Mouse (Mus musculus) embryo, embryonic 11 days (tissue): Measurements from ENCODE around the gene Pygo2.
"Not testable (repeated sequence)": the region's sequence is repeated elsewhere in the genome, so short reads cannot be mapped to it uniquely, and the experiment has no call there.

Experiments used
- DNase-seq: peaks from one replicate; pipeline ENCODE4 v3.0.0-alpha.2; 2015

The Pygo2 gene

DNA sequence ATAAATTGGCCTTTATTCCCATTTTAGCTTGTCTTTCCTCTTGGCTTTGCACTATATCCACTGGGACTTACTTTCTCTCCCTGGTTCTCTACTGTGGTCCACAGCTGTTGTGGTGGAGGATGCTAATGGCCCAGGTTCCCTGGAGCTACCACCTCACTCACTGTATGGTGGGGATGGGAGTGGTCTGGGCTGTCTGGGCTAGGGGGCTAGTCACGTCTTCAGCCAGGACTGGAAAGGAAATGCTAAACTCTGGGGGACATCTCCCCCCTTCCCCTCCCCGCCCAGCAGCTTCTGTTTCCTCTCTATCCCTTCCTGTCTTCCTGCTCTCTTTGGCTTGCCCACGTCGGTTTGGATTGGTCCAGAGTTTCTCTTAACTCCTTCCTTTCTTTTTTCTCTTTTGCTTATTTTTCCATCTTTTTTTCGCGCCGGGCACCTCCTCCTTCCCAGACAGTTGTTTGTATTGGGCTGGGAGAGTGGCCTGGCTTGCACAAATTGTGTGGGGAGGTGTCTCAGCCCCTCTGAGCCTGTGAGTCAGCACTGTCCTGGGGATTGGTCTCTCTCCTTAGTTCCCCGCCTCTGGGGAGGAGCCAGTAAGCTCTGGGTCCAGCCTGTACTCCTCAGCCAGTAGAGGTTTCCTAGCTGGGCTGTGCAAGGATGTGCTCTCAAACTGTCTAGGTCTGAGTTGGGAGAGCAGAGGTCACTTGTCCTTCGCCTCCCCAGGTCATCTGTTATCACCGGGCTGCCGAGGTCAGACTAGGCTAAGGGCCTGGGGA lies 8.8 kb upstream of the Pygo2 start:
- peak; percentile 90 for DNase-seq

DNA sequence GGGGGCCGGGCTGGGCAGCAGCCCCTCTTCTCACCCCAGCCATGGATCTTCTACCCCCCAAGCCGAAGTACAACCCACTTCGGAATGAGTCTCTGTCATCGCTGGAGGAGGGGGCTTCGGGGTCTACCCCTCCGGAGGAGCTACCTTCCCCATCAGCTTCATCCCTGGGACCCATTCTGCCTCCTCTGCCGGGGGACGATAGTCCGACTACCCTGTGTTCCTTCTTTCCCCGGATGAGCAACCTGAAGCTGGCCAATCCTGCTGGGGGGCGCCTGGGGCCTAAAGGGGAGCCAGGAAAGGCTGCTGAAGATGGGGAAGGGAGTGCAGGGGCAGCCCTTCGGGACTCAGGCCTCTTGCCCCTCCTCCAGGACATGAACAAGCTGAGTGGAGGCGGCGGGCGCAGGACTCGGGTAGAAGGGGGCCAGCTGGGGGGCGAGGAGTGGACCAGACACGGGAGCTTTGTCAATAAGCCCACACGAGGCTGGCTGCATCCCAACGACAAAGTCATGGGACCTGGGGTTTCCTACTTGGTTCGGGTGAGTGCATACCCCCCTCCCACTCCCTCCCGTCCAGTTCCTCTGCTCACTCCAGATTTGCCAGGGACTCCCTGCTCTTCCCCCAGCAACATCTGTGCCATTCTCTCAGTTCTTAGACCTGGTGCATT lies 8.1 kb upstream of the Pygo2 start:
- peak; percentile 34 for DNase-seq

DNA sequence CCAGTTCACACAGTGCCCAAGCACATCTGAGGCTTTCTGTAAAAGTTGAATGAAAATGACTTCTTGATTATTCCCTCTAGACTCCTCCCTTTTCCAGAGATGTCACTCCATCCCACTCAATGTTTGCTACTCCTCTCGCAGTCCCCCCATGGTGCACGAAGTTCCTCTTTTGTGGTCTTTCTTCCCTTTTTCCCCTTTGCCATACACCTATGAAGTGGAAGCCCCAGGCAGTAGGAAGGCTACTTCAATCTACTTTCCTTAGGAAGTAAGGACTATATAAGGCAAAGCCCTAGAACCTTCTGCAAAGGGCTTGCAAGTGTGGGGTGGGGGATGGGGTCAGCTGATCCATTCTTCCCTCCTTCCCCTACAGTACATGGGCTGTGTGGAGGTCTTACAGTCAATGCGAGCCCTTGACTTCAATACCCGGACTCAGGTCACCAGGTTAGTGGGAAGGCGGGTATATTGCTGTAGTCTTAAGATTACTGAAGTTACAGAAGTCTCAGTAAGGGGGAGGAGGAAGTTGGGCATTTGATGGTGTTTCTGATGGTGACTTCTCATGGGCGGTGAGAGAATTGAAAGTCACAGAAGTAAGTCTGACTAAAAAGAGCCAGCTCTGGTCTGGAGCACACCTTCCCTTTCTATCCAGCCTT lies 7.3 kb upstream of the Pygo2 start:
- DNase-seq: no peak

DNA sequence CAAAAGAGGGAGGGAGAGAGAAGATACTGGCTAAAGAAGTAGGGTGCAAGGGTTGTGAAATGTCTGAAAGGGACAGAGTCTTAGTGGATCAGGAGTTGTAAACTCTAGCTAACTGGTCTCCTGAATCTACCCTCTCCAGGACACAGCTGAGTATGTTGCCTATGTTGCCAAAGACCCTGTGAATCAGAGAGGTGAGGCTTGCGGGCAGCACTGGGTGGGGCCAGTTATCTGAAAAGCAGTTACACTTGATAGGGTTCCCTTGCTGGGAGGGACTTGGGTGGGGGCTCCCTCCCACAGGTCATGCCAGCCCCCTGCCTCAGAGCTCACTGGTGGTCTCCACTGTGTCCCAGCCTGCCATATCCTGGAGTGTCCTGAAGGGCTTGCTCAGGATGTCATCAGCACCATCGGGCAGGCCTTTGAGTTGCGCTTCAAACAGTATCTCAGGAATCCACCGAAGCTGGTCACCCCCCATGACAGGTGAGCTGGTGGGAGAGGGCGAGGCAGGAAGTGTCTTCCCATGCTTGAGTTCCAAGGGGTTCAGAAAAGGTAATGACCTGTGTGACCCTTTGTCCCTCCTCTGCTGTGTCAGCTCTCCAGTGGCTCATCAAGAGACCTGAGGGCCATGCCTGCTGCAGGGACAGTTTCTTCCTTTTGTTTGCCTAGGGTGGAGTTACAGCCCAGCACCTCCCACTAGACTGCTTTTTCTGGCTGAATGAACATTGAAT lies 5.4 kb upstream of the Pygo2 start:
- DNase-seq: no peak

DNA sequence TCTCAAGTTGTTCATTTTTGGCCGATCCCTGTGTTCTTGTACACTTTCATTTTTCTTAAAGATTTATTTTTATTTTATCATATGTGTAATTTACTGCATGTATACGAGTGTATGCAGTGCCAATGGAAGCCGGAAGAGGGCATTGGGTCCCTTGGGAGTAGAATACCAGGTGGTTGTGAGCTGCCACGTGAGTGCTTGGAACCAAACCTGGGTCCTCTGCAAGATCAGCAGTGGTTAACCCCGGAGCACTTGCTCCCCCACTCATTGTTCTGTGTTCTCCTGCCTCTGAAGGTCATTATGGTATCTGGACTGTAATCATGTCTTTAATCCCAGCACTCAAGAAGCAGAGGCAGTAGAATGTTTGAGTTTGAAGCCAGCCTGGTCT lies 4.9 kb upstream of the Pygo2 start:
- no peak for DNase-seq

DNA sequence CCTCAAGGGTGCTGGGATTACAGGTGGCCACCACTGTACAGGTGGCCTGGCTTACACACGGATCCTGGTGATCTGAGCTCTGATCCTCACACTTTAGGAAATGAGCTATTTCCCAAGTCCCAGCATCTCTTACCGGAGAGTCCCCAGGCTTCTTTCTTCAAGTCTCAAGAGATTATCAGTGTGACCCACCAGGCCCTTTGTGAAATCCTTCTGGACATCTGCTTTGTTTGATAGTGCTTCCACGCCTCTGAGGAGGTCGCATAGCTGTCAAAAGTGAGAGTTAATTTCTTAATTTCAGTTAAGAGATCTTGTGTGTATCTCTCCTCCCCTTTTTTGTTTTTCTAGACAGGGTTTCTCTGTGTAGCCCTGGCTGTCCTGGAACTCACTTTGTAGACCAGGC lies 4.1 kb upstream of the Pygo2 start:
- no peak for DNase-seq

DNA sequence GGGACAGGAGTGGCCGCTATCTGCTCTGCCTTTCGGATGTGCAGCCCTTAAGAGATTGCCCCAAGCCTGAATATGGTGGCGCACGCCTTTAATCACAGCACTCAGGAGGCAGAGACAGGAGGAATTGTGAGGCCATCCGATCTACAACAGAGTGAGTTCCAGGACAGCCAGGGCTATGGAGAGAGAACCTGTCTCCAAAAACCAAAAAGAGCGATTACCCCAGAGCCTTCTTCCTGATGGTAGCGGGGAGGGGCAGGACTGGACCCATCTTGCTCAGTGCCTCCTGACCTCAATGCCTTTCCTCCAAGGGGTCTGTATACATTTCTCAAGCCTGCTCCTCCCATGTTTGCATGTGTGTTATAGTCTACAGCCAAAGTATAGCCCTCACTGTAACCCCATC lies 993 bp upstream of the Pygo2 start:
- not testable (repeated sequence) for DNase-seq

DNA sequence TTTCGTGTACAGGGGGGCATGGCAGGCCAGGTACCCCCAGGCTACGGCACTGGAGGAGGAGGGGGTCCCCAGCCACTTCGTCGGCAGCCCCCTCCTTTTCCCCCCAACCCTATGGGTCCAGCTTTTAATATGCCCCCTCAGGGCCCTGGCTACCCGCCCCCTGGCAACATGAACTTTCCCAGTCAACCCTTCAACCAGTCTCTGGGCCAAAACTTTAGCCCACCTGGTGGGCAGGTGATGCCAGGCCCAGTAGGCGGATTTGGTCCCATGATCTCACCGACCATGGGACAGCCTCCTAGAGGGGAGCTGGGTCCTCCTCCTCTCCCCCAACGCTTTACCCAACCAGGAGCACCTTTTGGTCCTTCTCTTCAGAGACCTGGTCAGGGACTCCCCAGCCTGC lies 2.6 kb downstream of the Pygo2 start:
- no peak for DNase-seq

DNA sequence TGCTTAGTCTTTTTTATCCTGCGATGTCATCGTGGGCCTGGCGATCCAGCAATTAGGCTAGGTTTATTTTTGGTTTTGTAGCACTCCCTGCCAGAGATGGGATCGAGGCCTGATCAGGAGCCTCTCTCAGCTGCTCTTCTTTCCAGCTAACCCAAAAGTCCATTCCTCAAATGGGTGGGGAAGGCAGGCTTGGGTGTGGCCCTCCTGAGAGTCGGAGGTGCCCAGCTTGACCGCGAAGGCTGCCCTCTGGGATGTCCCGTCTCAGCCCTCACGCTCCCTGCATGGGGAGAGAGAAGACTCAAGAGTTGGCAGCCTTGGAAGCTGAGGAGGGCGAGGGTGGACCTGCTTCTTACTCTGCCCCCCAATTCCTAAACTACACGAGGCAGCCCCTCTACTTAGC lies 4.5 kb downstream of the Pygo2 start:
- DNase-seq: no peak

DNA sequence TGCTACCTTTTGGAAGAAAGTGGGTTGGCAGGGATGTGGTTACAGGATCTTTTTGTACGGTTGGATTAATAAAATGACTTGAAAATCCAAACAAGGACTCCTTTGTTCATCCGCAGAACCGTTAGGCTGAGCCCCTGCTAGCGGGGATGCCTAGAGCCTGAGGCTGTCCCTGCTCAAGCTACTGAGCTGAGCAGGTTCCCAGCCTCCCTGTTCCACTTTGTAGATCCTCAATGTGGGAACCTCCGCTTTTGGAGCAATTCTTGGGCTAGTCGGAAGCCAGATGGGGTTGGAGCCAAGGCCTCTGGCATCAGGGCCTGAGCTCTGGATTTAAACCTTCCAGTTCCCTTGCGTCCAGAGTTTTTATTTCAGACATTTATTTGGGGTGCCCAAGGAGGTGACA lies 5.0 kb downstream of the Pygo2 start:
- DNase-seq: no peak

DNA sequence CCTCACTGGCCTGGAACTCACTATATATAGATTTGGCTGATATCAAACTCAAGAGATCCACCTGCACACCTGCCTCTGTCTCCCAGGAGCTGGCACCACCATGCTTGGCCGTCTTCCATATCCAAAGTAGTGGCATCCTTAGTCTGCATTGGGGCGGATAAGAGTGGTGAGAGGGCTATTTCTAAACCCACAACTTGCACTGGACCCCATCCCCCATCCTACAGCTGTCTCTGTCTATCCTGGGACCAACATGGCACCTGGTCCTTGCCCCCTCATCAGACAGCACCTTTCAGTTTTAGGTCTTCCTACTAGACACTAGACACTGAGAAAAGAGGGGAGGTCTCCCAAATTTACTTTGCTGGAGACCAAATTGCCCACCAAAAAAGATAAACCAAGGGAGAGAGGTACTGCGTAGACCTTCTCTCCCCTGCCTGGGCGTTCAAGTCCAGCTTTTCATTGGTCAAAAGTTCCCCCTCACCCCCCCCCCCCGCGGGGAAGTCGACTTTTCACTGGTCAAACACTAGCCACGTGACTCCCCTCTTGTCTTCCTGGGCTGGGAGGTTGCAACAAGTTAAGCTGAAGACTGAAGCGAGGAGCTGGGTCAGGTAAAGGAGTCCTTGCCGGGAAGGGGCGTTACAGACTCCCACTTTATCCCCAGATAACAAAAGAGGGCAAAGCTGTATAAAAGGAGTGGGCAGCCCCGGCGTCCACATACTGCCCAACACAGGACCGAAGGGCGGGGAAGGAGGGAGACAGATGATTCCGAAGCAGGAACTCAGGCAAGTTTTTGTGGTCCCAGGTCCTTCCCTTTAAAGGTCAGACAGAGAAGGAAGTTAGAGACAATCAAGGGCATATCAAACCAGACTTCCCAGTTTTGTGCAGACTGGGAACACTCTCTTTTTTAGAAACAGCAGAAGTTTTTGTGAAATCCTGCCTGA lies 6.4 kb downstream of the Pygo2 start, which contains the start of gene Pbxip1:
Gene Pbxip1 (plus strand): TSS at position 531 of the 938 bp plus-strand sequence.
- DNase-seq: peak; percentile 89

DNA sequence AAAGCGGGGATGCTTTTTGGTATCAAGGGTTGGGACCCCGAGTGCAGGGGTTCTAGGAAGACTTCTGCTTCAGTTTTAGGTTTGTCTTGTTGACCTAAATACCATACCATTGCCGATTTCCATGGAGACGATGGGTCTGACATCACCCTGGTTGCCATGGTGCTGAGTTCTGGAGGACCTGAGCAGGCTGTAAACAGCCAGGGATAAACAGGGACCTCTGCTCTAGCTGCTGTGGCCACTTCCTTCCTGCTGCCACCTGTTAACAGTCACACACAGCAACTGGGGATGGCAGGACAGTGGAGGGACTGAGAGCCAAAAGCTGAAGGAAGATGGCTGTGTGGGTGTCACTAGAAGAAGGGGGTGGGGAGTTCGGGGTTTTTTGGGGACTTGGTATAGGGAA lies 7.3 kb downstream of the Pygo2 start:
- peak; percentile 49 for DNase-seq

DNA sequence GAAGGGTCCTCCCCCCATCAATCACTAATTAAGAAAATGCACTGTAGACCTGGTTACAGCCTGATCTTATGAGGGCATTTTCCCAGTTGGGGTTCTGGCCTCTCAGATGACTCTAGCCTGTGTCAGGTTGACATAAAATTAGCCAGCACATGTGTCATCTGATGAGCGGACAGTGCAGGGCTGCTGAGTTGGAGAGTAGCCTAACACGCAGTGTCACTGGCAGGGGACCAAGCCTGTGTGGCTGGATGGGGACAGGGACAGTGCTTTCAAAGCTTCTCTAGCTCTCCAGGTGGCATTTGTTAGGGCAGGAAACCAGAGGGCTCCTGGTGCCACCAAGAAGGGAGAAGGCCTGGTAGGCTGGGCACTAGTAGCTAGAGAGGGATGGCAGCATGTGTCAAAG lies 10.7 kb downstream of the Pygo2 start:
- no peak for DNase-seq

DNA sequence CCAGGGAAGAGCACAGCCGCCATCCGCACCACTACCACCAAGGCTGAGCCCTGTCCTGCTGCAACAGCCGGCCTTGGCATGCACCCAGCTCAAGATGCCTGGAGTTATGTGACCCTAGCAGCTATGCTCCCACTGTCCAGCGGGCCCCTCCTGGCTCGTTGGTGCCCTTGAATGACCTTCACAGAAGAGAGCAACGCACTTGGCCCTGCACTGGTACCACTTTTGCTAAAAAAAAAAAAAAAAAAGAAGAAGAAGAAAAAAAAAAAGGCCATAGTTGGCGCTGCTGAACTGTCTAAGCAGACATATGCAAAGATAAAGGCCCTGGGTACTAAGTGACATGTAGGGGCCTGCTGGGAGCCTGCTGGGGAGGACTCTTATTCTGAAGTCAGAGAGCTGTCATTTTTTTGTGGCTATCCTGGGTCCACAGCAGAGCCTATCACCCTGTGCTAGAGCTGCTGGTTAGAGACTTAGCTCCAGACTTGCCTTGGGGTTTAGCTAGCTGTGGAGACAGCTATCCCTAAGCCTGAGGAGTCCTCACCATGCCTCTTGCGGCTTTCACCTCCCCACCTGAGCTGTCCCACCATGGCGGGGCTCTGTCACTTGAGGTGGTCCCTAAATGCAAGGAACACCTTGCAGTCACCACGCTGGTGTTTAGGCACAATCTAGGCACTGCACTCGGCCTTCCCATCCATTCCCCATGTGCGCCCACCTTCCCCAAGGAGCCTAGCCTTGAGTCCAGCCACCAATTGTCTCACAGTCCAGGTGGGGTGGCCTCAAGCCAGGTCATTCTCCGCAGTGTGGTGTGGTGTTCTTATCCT lies 18.9 kb downstream of the Pygo2 start:
- no peak for DNase-seq

DNA sequence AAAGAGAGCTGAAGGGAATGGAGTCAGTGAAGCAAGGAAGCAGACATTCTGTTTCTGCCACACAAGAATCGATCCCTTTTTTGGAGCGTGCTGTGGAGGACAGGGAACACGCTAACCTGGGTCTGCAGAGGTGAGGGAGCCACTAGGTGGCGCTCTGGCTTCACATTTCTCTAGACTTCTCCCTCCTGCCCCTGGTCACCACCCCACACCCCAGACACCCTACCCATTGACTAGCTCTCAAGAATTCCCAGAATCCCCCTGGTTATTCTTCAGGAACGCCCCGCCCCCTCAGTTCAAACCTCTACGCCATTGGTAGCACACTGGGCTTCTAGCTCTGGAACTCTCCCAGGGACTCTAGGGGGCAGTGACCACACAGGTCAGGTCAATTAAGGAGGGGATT lies 19.5 kb downstream of the Pygo2 start:
- peak; percentile 77 for DNase-seq

DNA sequence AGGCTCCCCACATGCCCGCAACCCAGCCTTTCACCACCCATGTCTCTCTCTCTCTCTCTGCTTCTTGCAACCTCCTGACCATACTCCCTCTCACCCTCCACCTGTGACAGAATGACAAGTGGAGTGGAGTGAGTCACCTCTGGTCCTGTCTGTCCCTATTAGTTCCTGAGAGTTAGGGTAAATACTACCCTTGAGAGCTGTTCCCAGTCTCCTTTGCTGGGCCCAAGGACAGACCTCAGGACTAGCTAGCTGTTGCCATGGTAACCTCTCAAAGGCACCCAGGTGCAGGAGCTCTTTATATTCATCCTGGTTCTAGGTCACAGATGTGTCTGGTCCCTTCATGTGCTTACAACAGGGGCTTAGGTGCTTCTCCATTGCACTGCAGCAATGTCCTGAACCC lies 21.9 kb downstream of the Pygo2 start:
- DNase-seq: no peak

DNA sequence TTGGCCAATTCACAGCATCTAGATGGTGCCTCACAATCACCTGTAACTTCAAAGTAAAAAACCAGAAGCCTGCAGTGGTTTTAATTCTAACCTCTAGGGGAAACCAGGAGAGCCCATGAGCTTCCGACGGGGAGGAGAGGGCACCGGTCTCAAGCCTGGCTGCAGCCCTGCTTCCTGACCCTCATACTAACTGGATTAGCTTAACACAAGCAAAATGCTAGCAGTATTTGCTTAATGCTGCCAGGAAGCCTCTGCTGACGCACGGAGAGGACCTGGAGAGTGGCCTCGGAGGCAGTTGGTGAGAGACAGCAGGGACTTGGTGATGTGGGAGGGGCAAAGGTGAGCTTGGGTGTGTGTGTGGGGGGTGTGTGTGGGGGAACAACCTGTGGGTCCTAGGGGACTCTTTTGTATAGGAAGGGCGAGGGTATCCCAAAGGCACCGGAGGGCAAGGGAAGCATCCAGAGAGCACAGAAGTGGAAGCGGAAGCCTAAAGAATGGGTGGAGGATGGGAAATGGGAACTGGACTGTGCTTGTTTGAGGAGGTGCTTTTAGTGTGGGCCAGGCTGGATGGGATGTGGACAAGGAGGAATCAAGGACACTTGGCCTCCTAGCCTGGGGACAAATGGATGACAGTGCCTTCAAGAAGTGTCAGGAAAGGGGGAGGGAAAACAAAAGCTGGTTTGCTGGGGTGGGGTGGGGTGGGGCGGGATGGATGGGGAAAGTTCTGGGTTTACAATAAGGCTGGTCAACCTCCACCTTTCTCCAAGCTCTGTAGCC lies 24.6 kb downstream of the Pygo2 start, which contains the start of gene Pmvk:
Gene Pmvk (plus strand): TSS at position 141 of the 777 bp plus-strand sequence.
- no peak for DNase-seq

DNA sequence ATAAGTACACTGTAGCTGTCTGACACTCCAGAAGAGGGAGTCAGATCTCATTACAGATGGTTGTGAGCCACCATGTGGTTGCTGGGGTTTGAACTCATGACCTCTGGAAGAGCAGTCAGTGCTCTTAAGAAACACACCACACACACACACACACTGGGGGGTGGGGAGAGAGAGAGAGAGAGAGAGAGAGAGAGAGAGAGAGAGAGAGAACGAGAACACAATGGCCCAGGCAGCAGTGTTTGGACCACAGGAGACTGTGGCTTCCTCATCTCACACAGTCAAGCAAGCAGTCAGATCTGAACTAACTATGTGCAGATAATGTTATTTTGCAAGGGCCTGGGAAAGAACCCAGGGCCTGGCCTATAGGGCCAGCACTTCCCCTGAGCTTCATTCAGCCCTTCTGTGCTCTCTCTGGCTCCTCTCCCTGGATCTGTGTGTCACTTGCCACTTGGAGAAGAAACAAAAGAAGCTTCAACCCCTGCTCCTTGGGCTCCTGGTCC lies 25.8 kb downstream of the Pygo2 start:
- no peak for DNase-seq

DNA sequence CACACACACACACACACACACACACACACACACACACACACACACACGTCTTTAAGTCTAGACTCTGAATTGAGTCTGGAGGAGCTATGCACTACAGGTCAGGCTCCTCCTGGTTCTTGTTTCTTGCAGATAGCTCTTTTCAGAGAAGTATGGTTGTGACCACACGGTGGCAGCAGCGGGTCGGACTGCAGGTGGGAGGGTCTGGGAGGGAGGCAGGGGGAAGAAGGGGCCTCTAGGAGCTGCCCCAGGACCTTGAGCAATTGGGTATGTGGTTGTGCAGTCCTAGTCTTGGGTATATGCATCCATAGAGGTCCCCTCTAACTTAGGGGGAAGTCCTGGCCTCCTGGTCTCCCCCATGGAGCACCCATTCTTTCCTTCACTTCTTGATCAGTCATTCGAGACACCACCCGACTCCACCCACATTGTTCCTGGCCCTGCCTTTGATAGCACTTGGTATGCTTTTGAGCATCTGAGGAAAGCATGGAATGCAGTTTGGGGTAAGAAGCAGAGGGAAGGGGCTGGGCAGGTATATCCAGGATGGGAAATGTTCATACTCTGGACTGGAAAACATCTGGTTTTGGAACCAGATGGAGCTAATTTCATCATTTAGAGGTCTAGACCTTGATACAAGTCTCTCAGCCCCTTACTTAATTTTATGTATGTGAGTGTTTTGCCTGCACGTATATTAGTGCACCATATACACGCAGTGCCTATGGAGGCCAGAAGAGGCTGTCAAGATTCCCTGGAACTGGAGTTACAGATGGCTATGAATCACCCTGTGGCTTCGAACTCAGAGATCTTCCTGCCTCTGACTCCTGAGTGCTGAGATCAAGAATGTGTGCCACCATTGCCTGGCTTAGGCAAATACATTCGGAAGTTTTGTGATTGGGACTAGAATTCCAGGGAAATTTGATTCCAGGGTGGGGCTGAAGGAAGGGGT lies 27.0 kb downstream of the Pygo2 start:
- peak; percentile 84 for DNase-seq
